Mouse (Mus musculus) E14TG2a.4 (cell line): ENCODE results near the gene E4f1.

Source experiments
- CTCF ChIP-seq: conservative IDR thresholded peaks from 2 replicates; pipeline ENCODE4 v1.5.1; 2014; ENCODE audit warnings: low read length
- NANOG ChIP-seq: IDR thresholded peaks from 2 replicates; pipeline ENCODE4 v1.6.1; 2014; ENCODE audit warnings: borderline replicate concordance, low read length, mixed read lengths
- POU5F1 ChIP-seq: IDR thresholded peaks from 2 replicates; pipeline ENCODE4 v1.6.1; 2014; ENCODE audit warnings: low read length, borderline replicate concordance

DNA sequence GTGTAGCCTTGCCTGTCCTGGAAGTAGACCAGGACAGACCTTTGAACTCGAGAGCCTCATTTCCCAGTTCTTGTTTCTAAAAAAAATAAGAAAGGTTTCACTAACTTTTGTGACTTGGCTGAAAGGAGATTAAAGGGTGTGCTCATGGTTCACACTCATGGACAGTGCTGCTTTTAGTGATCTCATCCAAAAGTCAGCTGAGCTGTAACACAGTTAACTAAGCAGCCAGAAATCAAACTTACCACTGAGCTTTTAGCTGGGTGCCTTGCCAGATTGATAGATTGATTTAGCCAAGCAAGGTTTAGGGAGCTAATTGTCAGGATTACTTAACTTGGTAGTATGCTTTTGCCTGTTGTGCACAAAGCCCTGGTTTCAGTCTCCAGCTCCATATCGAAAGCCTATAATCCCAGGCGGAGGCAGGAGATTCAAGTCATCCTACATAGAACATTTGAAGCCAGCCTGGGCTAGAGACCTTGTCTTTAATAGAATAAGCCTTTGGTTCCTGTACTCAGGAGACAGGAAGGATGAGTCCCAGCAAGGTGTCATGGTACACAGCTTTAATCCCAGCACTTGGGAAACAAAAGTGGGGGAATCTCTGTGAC lies 54.0 kb downstream of the E4f1 start:
- TF ChIP-seq NANOG (no peak), CTCF (no peak), POU5F1 (no peak)
